In genomic region chr17:78291030-78291429, GRCm38 (mm10) we compare ENCODE assay signal across 25 mouse cellular contexts.
DNase-seq lines count a peak whose midpoint lies in the region; ATAC-seq and TF ChIP-seq lines count a peak whose summit lies in the region.
"Had no signal": no experiment of that assay in that cellular context is flagged by ENCODE, and none has a peak within 500 bp of the region (broad histone marks: within the 10 kb centered on the region; RNA-seq: fewer than 3 reads in every experiment).

No protein-coding gene starts in this region.

- no peaks in the 10 kb centered on the region for H3K36me3 ChIP-seq in hindbrain, embryonic 14.5 days (replicated peaks; ENCODE audit: control insufficient read depth, insufficient read depth)
- H3K36me3 ChIP-seq: embryonic facial prominence, embryonic 12.5 days; heart, embryonic 13.5 days; intestine, embryonic 15.5 days had no signal

- WGBS in hindbrain, embryonic 14.5 days: 92% methylated on average over 5 of the region's 5 CpGs

- no peaks in the 10 kb centered on the region for H3K4me1 ChIP-seq in hindbrain, embryonic 14.5 days (replicated peaks; ENCODE audit: control insufficient read depth, insufficient read depth, low read length)
- H3K4me1 ChIP-seq: embryonic facial prominence, embryonic 12.5 days had no signal

- no peak overlapping the region for H3K4me2 ChIP-seq in hindbrain, embryonic 14.5 days (replicated peaks)
- H3K4me2 ChIP-seq: embryonic facial prominence, embryonic 12.5 days; heart, embryonic 13.5 days; intestine, embryonic 15.5 days had no signal

- no peaks in the 10 kb centered on the region for H3K9me3 ChIP-seq in hindbrain, embryonic 14.5 days (ENCODE audit: control insufficient read depth, low read length)
- H3K9me3 ChIP-seq: embryonic facial prominence, embryonic 12.5 days; heart, embryonic 13.5 days; intestine, embryonic 15.5 days had no signal

- ATAC-seq in hindbrain, embryonic 14.5 days (ENCODE audit: low FRiP score): no peak
- ATAC-seq: activated CD4-positive, CD25-positive, alpha-beta regulatory T cell, adult 4 months; CD4-positive, CD25-positive, alpha-beta regulatory T cell, adult 4 months; forebrain, embryonic 14.5 days; forebrain, postnatal 0 days; hindbrain, embryonic 16.5 days had no signal

- no peak overlapping the region for H3K9ac ChIP-seq in hindbrain, embryonic 14.5 days
- H3K9ac ChIP-seq: embryonic facial prominence, embryonic 12.5 days; forebrain, postnatal 0 days; heart, embryonic 13.5 days; intestine, embryonic 15.5 days had no signal

- H3K27me3 ChIP-seq in hindbrain, embryonic 14.5 days (ENCODE audit: control insufficient read depth, insufficient read depth, low read length): no peaks in the 10 kb centered on the region
- H3K27me3 ChIP-seq: embryonic facial prominence, embryonic 12.5 days; intestine, embryonic 15.5 days had no signal

- DNase-seq in gastrocnemius, adult 2 months: no peak
- DNase-seq in gastrocnemius, postnatal 14 days: no peak
- DNase-seq in layer of hippocampus, adult 2 months (ENCODE audit: low spot score in 2 of 2): no peak
- DNase-seq in layer of hippocampus, adult 11-12 months (ENCODE audit: low spot score): no peak
- DNase-seq in 3T3-L1 (ENCODE audit: low read depth, low spot score) (peak; percentile 43), adipocyte (ENCODE audit: low spot score) (peak; percentile 89)
- no peak for DNase-seq in frontal cortex, postnatal 36 days (ENCODE audit: low spot score in 2 of 2)
- DNase-seq in hindbrain, embryonic 14.5 days (ENCODE audit: low spot score): no peak
- DNase-seq: adrenal gland, postnatal 10 days; adrenal gland, postnatal 36 days; cerebellum, adult 18-20 months; cerebellum, adult 9-10 months; cerebellum, postnatal 14 days; forebrain, postnatal 0 days; gastrocnemius, postnatal 10 days; heart, postnatal 14 days; heart, postnatal 4 days; kidney, adult 11 months had no signal

- TF ChIP-seq CTCF in gastrocnemius, adult 2 months (IDR thresholded peaks at IDR 0.05): no peak
- TF ChIP-seq CTCF in layer of hippocampus, adult 2 months (conservative IDR thresholded peaks at IDR 0.05): no peak

- H3K27ac ChIP-seq in gastrocnemius, adult 2 months: 0 out of 2 replicates have a peak overlapping the region, but pooled peaks have one; percentile 16
- H3K27ac ChIP-seq in layer of hippocampus, adult 2 months: peak overlapping the region; percentile 28; the same call in 1 of the 2 replicates
- H3K27ac ChIP-seq in hindbrain, embryonic 14.5 days: no peak overlapping the region
- H3K27ac ChIP-seq: embryonic facial prominence, embryonic 12.5 days; heart, embryonic 13.5 days; intestine, embryonic 15.5 days had no signal

- intact Hi-C loops in gastrocnemius, adult 2 months (cut with DNase I): no loop called here
- intact Hi-C loops in gastrocnemius, postnatal 14 days (cut with DNase I; ENCODE audit: low total_unique reads): no loop called here

- no peak overlapping the region for H3K4me3 ChIP-seq in gastrocnemius, adult 2 months
- no peak overlapping the region for H3K4me3 ChIP-seq in layer of hippocampus, adult 2 months
- H3K4me3 ChIP-seq in hindbrain, embryonic 14.5 days (replicated peaks; ENCODE audit: low read length): no peak overlapping the region
- H3K4me3 ChIP-seq: embryonic facial prominence, embryonic 12.5 days; heart, embryonic 13.5 days; intestine, embryonic 15.5 days had no signal

Comparison
In these comparisons a context has a peak if more than half of its experiments do, and no peak if none do; other contexts are left out.
1. DNase-seq: peak in 3T3-L1 (single experiment) and adipocyte (single experiment); none in gastrocnemius, adult 2 months (single experiment), gastrocnemius, postnatal 14 days (single experiment), layer of hippocampus, adult 2 months (0 of 2), layer of hippocampus, adult 11-12 months (single experiment), frontal cortex, postnatal 36 days (0 of 2) and hindbrain, embryonic 14.5 days (single experiment).